Mouse (Mus musculus) kidney, adult 2 months (tissue): ENCODE results near the gene Litaf. TPM values are rescaled to one million over a fixed set of nuclear protein-coding genes. Genes with fewer than 3 reads are reported as not detected.
A peak's percentile ranks its signal among the peaks of the same experiment; 100 is the strongest.

ENCODE experiments used
- DNase-seq: peaks from one replicate; pipeline ENCODE4 v3.0.0; 2021
- H3K27ac ChIP-seq: fragments of 200-500 bp; 2 replicates; pipeline ENCODE4 v1.5.1; 2012; ENCODE audit warnings: low read depth, low read length, control low read depth, inconsistent platforms; ENCODE audit not compliant: insufficient read depth
- H3K27me3 ChIP-seq: fragments of 200-500 bp; replicated peaks from 2 replicates; pipeline ENCODE4 v1.6.1; 2012; ENCODE audit warnings: mild to moderate bottlenecking, moderate library complexity, low read length, inconsistent platforms; ENCODE audit not compliant: control insufficient read depth, insufficient read depth
- H3K36me3 ChIP-seq: fragments of 200-500 bp; 2 replicates; pipeline ENCODE4 v1.6.1; 2012; ENCODE audit warnings: mild to moderate bottlenecking, moderate library complexity, low read length, inconsistent platforms; ENCODE audit not compliant: control insufficient read depth, insufficient read depth
- H3K4me1 ChIP-seq: fragments of 200-500 bp; 2 replicates; pipeline ENCODE4 v1.6.1; 2011; ENCODE audit warnings: low read length; ENCODE audit not compliant: control insufficient read depth, insufficient read depth
- H3K4me3 ChIP-seq: fragments of 200-500 bp; 2 replicates; pipeline ENCODE4 v1.5.1; 2011; ENCODE audit warnings: mild to moderate bottlenecking, low read depth, low read length, control low read depth; ENCODE audit not compliant: insufficient read depth
- CTCF ChIP-seq: fragments of 200-500 bp; conservative IDR thresholded peaks from 2 replicates; pipeline ENCODE4 v1.5.1; 2011; ENCODE audit warnings: low read depth, mild to moderate bottlenecking, control low read depth, low read length, moderate library complexity, mixed read lengths; ENCODE audit not compliant: insufficient read depth, insufficient read length
- POLR2A ChIP-seq: fragments of 200-500 bp; IDR thresholded peaks from one replicate; pipeline ENCODE4 v1.6.1; 2011; ENCODE audit warnings: low read depth, low read length, control low read depth
- WGBS: fragments of 180-500 bp; shearing (Covaris S2); methylation state at CpG from one replicate; pipeline ENCODE4 v1.1.7; 2018; 5-methylcytosine and 5-hydroxymethylcytosine counted together
- polyA plus RNA-seq: library from polyadenylated mRNA; depleted of rRNA; stranded (reverse); fragments of >200 nt; gene quantifications from 2 replicates; pipeline ENCODE4 v1.2.3, GENCODE M21; 2012

The Litaf gene
- polyA plus RNA-seq, 1 experiment = 125 TPM

DNA sequence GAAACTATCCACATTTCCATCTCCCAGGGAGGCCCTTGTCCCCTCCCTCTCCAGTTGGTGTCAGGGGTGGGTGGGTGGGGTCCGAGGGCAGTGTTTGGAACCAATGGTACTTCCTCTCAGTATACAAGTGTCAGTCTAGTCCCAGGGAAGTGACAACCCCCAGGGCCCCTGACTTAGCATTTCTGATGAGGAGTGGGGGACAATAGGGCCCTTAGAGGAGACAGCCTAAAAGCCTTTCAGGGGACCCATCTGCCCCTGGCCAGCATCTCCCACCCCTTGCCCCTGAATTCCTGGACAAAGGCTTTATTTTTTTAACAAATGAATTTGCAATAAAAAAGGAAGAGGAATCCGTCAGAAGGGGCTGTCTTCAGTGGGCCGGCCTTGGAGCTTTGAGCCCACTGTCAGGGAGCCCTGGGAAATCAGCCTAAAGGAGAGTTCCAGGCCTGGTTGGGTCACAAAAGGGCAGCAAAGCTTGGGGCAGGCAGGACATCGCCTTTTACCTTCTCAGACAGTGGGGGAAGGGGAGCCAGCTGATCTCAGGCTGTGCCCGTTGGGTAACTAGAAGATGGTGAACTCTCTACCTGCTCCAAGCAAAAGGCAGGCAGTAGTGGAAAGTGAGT is 129.1 kb downstream of the Litaf start:
- no peaks in the 10 kb centered on the region for H3K27me3 ChIP-seq
- H3K27ac ChIP-seq = no peak overlapping the region
- no peak for TF ChIP-seq CTCF
- TF ChIP-seq POLR2A = no peak
- no peak overlapping the region for H3K4me3 ChIP-seq
- no peak for DNase-seq
- no peaks in the 10 kb centered on the region for H3K4me1 ChIP-seq
- 77% methylated on average over 5 of the region's 5 CpGs for WGBS
- H3K36me3 ChIP-seq = no peaks in the 10 kb centered on the region

DNA sequence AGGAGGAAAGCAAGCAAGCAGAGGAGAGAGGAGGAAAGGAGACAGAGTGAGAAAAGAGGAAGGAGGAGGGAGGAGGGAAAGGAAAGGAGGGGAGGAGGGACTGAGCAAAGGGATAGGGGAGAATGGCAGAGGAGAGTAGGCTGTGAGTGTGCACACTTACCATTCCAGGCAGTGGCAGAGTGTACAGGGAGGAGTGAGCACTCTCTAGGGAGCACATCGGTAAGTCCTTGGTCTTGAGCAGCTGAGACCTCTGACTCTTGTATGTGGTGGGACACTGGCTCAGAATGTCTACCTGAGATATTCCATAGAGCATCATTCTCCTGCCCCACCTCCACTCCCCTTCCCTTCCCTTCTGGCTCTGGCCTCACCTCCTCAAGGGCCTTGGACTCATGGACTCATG is 131.9 kb downstream of the Litaf start:
- no peak for DNase-seq
- H3K36me3 ChIP-seq = no peaks in the 10 kb centered on the region
- 100% methylated on average over 1 of the region's 1 CpGs for WGBS
- TF ChIP-seq CTCF (no peak), POLR2A (no peak)
- no peak overlapping the region for H3K27ac ChIP-seq
- H3K4me1 ChIP-seq = no peaks in the 10 kb centered on the region
- H3K27me3 ChIP-seq = no peaks in the 10 kb centered on the region
- no peak overlapping the region for H3K4me3 ChIP-seq

- H3K4me1 ChIP-seq = no peaks in the 10 kb centered on the region
- no peaks in the 10 kb centered on the region for H3K36me3 ChIP-seq
- TF ChIP-seq POLR2A (no peak), CTCF (no peak)
- no peaks in the 10 kb centered on the region for H3K27me3 ChIP-seq
- DNase-seq = no peak
- H3K4me3 ChIP-seq = no peak overlapping the region
- 66% methylated on average over 3 of the region's 3 CpGs for WGBS
- no peak overlapping the region for H3K27ac ChIP-seq
Observed at GRCm38 (mm10) chr16:10933372-10933771, 132.6 kb downstream of the Litaf start.

DNA sequence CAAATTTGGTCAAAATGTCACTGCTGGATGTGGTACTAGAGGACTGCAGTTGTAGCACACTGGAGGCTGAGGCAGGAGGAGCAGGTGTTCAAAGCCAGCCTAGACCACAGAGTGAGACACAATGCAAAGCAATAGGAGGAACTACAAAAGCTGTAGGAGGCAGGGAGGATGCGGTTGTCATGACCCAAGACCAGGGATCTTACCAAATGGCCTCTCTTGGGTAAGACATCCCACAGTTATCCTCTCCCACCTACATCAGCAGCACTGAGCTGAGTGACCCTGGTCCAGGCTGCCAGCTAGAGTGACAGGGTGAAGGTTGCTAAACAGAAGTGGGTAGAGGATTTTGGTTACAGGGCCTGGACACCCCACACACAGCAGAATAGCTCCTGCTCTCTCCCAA is 138.9 kb downstream of the Litaf start:
- Histone ChIP-seq H3K4me3 (no peak overlapping the region), H3K4me1 (no peaks in the 10 kb centered on the region), H3K27ac (no peak overlapping the region), H3K27me3 (no peaks in the 10 kb centered on the region), H3K36me3 (no peaks in the 10 kb centered on the region)
- no peak for TF ChIP-seq CTCF
- TF ChIP-seq POLR2A = no peak
- DNase-seq = no peak
- 100% methylated on average over 1 of the region's 1 CpGs for WGBS

DNA sequence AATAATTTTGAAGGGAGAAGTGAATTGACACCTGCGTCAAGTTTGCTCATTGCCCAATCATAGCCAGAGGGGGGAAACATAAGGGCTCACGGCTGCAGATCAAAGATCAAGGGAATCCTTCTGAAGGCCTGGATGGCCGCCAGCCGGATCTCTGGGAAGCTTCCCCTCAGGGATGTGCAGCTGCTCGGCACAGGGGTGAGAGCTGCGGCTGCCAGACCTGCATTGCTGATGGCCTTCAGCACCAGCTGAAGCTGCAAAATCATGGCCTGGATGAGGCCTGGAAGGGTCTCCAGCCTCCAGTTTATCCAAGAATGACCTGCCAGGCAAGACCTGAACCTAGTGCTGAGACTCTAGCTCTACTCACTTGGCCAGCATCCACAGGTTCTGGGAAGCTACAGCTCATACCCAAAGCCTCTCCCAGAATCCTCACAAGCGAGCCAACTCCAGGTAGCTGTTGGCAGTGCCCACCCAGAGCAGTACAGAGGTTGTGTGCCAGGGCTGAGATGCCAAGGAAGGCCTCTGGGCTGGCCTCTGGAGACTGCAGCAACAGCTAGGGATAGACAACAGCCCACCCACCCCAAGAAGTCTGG is 140.3 kb downstream of the Litaf start:
- TF ChIP-seq POLR2A (no peak), CTCF (no peak)
- no peaks in the 10 kb centered on the region for H3K36me3 ChIP-seq
- H3K4me3 ChIP-seq = no peak overlapping the region
- H3K27me3 ChIP-seq = no peaks in the 10 kb centered on the region
- no peaks in the 10 kb centered on the region for H3K4me1 ChIP-seq
- 35% methylated on average over 7 of the region's 7 CpGs for WGBS
- H3K27ac ChIP-seq = no peak overlapping the region
- DNase-seq = peak; percentile 57

- 74% methylated on average over 5 of the region's 5 CpGs for WGBS
- H3K4me3 ChIP-seq = no peak overlapping the region
- H3K4me1 ChIP-seq = no peaks in the 10 kb centered on the region
- no peaks in the 10 kb centered on the region for H3K36me3 ChIP-seq
- H3K27ac ChIP-seq = no peak overlapping the region
- no peaks in the 10 kb centered on the region for H3K27me3 ChIP-seq
- TF ChIP-seq CTCF (no peak), POLR2A (no peak)
- DNase-seq = no peak
Observed at GRCm38 (mm10) chr16:10923561-10923960, 142.4 kb downstream of the Litaf start.

DNA sequence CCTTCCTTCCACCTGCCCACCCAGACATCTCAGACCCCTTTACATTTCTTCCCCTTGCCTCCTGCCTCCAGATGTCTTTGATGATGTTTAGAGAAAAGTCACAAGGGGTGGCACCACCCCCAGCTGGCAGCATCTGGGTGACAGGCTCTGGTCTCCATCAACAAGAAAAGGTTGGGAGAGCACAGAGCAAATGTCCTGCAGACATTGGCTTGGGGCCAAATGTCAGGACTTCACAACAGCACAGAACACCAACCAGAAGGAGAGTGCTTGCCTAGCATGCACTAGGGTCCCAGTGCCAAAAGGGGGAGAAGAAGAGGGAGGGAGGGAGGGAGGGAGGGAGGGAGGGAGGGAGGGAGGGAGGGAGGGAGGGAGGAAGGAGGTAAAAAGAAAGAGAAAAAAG is 146.1 kb downstream of the Litaf start:
- H3K27me3 ChIP-seq = no peaks in the 10 kb centered on the region
- H3K27ac ChIP-seq = no peak overlapping the region
- no peaks in the 10 kb centered on the region for H3K36me3 ChIP-seq
- no peaks in the 10 kb centered on the region for H3K4me1 ChIP-seq
- H3K4me3 ChIP-seq = no peak overlapping the region
- no peak for DNase-seq
- no peak for TF ChIP-seq POLR2A
